Mouse (Mus musculus) limb, embryonic 10.5 days (tissue): ENCODE data around the gene Olfr304. TPM values are rescaled to one million over a fixed set of nuclear protein-coding genes. Genes with fewer than 3 reads are reported as not detected.
"Not testable (repeated sequence)": the region's sequence is repeated elsewhere in the genome, so short reads cannot be mapped to it uniquely, and the experiment has no call there.

ENCODE experiments used
- DNase-seq: peaks from one replicate; pipeline ENCODE4 v3.0.0-alpha.2; 2017; ENCODE audit warnings: low spot score
- H3K27ac ChIP-seq: fragments of 300-500 bp; sonication (generic); 2 replicates; pipeline ENCODE4 v1.5.1; 2016; ENCODE audit warnings: mild to moderate bottlenecking
- H3K27me3 ChIP-seq: fragments of 300-500 bp; sonication (generic); 2 replicates; pipeline ENCODE4 v1.6.1; 2016; ENCODE audit warnings: low read depth, mild to moderate bottlenecking; ENCODE audit not compliant: poor library complexity, severe bottlenecking
- H3K36me3 ChIP-seq: fragments of 300-500 bp; sonication (generic); 2 replicates; pipeline ENCODE4 v1.6.1; 2016; ENCODE audit warnings: mild to moderate bottlenecking, moderate library complexity
- H3K4me1 ChIP-seq: fragments of 300-500 bp; sonication (generic); 2 replicates; pipeline ENCODE4 v1.6.1; 2016
- H3K4me3 ChIP-seq: fragments of 300-500 bp; sonication (generic); 2 replicates; pipeline ENCODE4 v1.5.1; 2016; ENCODE audit warnings: mild to moderate bottlenecking, moderate library complexity
- H3K9me3 ChIP-seq: fragments of 300-500 bp; sonication (generic); replicated peaks from 2 replicates; pipeline ENCODE4 v1.6.1; 2016; ENCODE audit warnings: mild to moderate bottlenecking
- WGBS: fragments of 180-500 bp; shearing (Covaris S2); methylation state at CpG from one replicate; pipeline ENCODE4 v1.1.7; 2016; 5-methylcytosine and 5-hydroxymethylcytosine counted together
- polyA plus RNA-seq: library from polyadenylated mRNA; unstranded; fragments of >200 nt; fragmentation: Nextera tagmentation; extraction: Ambion mirVana; gene quantifications from 2 replicates; pipeline ENCODE4 v1.2.1, GENCODE M21; 2016

Gene Olfr304
- not detected in 2 replicates for polyA plus RNA-seq

DNA sequence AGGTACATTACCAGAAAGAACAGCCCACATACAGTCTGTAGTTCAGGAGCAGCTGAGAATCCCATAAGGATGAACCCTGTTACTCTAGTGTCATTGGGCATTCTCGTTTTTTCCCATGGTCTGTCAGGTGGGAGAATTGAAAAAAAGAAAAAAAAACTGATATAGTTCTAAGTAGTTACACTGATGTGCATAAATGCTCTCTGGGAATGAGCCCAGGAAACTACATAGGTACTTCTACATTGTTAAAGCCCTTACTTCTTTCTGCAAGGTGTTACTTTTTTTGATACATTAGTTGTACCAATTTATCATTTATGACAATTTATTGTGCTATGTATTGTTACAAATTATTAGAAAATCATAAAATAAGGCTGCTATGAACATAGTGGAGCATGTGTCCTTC lies at the start of gene Olfr304:
Gene Olfr304 (minus strand): TSS at position 101 of the 400 bp plus-strand sequence.
- 74% methylated on average over 1 of the region's 1 CpGs for WGBS

DNA sequence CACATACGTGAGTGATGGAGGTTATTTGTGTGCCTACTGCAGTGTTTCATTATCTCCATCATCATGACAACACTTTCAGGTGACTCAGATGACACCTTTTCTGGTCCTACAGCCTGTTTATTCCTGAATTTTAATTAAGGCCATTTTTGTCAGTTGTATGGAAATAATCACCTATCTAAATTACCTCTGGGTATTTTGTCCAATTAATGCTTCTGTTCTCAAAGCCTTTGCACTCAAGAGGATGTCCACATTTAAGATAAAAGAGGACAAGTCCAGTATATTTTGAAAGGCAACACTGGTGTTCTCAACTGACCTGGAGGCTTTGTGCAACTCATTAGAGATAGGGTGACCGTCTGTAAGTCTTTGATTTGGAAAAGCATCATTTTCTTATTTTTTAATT lies 17.1 kb upstream of the Olfr304 start, which contains the start of gene Olfr301:
Gene Olfr301 (plus strand): TSS at position 301 of the 400 bp plus-strand sequence.
- no peaks in the 10 kb centered on the region for H3K9me3 ChIP-seq
- WGBS: 91% methylated on average over 2 of the region's 2 CpGs
- DNase-seq: no peak
- no peak within 1 kb of the TSS for H3K27ac ChIP-seq
- H3K4me3 ChIP-seq: no peak within 1 kb of the TSS
- no peaks in the 10 kb centered on the region for H3K36me3 ChIP-seq
- no peaks in the 10 kb centered on the region for H3K27me3 ChIP-seq
- H3K4me1 ChIP-seq: no peaks in the 10 kb centered on the region

More for the DNA sequence above, at the start of gene Olfr304:
- Histone ChIP-seq H3K4me1 (no peaks in the 10 kb centered on the region), H3K9me3 (no peaks in the 10 kb centered on the region), H3K27me3 (no peaks in the 10 kb centered on the region), H3K36me3 (no peaks in the 10 kb centered on the region), H3K27ac (no peak within 1 kb of the TSS), H3K4me3 (no peak within 1 kb of the TSS)
- DNase-seq: no peak

DNA sequence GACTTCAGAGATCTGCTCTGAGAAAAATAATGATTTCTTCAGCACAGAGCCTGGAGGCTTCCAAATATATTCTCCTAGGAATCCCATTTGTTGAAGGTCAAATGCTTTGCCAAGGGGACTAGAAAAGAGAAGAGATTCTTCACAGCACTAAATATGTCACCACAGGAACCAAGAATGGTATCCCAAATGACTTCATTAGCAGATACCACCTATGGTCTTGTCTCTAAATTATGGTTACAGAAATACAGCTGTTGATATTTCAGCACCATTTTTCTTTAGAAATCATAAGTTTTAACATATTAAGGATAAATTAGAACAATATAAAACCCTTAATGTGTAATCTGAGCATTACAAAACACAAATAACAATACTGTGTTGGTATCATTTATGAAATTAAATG lies 11.2 kb upstream of the Olfr304 start, which contains the start of gene Olfr303:
Gene Olfr303 (minus strand): TSS at position 101 of the 400 bp plus-strand sequence.
- Histone ChIP-seq H3K4me1 (no peaks in the 10 kb centered on the region), H3K27ac (no peak within 1 kb of the TSS), H3K36me3 (no peaks in the 10 kb centered on the region), H3K27me3 (no peaks in the 10 kb centered on the region), H3K9me3 (no peaks in the 10 kb centered on the region), H3K4me3 (no peak within 1 kb of the TSS)
- no peak for DNase-seq

DNA sequence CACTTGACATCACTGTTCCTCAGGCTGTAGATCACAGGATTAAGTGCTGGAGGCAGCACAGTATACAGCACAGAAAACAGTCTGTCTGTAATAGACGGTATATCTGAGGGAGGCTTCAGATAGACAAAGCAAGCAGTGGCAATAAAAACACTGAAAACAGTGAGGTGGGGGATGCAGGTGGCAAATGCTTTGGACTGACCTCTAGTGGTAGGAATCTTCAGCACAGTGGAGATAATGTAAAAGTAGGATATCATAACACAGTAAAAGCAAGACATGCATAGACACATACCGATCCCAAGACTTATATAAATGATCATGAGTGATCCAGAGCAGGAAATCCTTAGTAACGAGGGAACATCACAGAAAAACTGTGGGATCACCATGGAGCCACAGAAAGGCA lies 689 bp downstream of the Olfr304 start:
- Histone ChIP-seq H3K27ac (no peak overlapping the region), H3K4me1 (no peaks in the 10 kb centered on the region), H3K4me3 (no peak overlapping the region), H3K36me3 (no peaks in the 10 kb centered on the region), H3K9me3 (no peaks in the 10 kb centered on the region), H3K27me3 (no peaks in the 10 kb centered on the region)
- 77% methylated on average over 3 of the region's 3 CpGs for WGBS
- DNase-seq: no peak

DNA sequence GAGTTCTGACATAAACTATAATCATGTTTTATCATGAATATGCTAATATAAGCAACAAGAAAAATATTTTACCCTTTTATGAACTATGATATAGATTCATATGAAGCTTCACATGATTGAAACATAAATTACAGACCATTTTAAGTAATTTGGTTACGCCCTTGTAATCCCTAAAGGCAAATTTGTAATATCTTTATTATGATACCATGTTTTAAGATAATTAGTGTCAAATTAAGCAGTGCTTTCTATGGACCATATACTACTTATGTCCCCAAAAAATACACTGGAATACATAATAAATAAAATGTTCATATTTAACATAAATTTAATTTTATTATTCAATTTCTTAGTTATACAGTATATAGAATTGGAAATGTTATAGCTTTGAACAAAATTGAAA lies 19.6 kb downstream of the Olfr304 start, which contains the start of gene Olfr305:
Gene Olfr305 (minus strand): TSS at position 101 of the 400 bp plus-strand sequence.
- WGBS: 95% methylated on average over 1 of the region's 1 CpGs

DNA sequence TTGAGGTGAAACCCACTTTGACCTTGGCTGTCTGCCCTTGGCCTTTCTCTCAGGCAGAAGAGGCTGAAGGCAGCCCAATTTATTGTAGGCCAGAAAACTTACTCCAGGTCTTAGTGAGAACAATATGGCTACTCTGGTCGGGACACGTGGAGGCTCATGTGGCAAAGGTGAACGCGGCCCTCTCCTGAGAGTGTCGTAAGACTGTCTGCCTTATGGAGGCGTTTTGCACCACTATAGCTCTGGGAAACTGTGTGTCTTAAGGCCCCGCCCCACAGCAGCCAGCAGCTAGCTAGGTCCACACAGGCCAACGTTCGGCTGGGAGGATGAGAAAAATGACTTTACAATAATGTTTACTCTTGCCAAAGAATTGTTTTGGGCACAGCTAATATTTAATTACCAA lies 40.2 kb downstream of the Olfr304 start:
- 94% methylated on average over 9 of the region's 9 CpGs for WGBS
- not testable (repeated sequence) for H3K4me3 ChIP-seq, DNase-seq, H3K27me3 ChIP-seq, H3K4me1 ChIP-seq, H3K36me3 ChIP-seq, H3K27ac ChIP-seq, H3K9me3 ChIP-seq

More for the DNA sequence above, 19.6 kb downstream of the Olfr304 start, which contains the start of gene Olfr305:
- Histone ChIP-seq H3K4me1 (no peaks in the 10 kb centered on the region), H3K27ac (no peak within 1 kb of the TSS), H3K27me3 (no peaks in the 10 kb centered on the region), H3K9me3 (no peaks in the 10 kb centered on the region), H3K36me3 (no peaks in the 10 kb centered on the region), H3K4me3 (no peak within 1 kb of the TSS)
- DNase-seq: no peak

DNA sequence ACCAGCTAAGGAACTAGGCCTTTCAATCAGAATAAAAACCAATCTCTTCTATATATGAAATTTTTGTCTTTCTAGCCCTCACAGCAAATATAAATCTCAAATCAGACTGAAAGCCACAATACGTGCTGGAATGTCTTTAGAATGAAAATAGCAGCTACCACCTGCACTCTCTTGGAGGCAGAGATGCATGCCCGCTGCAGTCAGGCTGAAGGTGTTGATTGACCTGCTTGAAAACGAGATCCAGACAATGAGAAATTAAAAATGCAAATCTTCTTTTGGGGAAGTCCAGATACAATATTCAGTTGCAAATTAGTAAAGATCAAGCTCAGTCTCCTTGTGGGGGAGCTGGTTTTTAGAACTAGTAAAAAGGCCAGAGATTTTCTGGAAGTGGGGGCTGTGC lies 42.2 kb downstream of the Olfr304 start:
- H3K4me3 ChIP-seq: no peak overlapping the region
- H3K9me3 ChIP-seq: no peaks in the 10 kb centered on the region
- WGBS: 77% methylated on average over 3 of the region's 3 CpGs
- DNase-seq: no peak
- H3K27ac ChIP-seq: no peak overlapping the region
- H3K4me1 ChIP-seq: no peaks in the 10 kb centered on the region
- H3K27me3 ChIP-seq: no peaks in the 10 kb centered on the region
- no peaks in the 10 kb centered on the region for H3K36me3 ChIP-seq

DNA sequence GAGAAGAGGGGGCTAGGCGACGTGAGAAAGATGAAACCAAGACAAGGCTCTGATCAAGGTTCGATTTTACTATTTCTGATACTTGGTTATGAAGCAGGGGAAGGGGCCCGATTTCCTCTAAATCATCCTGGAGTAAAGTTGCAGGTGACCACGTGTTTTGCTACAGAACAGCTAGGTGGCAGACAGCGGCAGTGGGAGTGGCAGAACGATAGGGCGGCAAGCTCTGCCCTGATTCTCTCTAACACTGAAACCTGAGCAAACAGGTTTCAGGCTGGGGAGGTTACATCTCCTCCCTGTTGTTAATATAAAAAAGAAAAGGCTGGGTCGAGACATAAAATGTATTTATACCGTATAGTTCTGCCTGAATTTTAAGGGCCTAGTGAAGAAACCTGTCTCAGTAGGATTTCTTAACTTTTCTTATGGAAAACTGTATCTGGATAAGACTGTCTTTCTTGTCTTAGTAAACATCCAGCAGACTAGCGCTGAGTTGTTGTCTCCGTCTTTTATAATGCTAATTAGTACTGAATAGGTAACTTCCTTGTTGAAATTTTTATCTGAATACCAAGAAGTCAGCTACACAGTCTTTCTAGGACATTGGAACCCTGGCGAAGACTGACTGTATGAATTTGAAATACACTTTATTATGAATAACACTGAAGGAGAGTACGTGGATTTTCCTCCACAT lies 43.4 kb downstream of the Olfr304 start:
- WGBS: 80% methylated on average over 14 of the region's 14 CpGs
- no peak for DNase-seq

DNA sequence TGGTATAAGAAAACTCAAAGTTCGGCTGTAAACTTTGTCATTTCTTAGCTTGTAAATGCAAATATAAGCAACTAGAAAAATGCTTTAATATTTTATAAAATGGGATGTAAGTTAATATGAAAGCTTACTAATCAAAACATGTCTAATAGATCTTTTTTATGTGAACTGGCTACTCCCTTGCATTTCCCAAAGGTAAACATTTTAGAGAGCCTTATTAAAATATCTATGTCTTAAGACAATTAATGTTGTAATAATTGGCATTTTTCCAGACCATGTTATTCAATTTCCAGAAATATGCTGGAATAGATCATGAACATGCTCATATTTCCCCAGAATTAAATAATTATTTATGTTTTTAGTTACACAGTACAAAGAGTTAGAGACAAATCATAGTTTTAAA lies 49.0 kb downstream of the Olfr304 start, which contains the start of gene Olfr307:
Gene Olfr307 (minus strand): TSS at position 101 of the 400 bp plus-strand sequence.
- Histone ChIP-seq H3K9me3 (no peaks in the 10 kb centered on the region), H3K27me3 (no peaks in the 10 kb centered on the region), H3K27ac (no peak within 1 kb of the TSS), H3K4me3 (no peak within 1 kb of the TSS), H3K4me1 (no peaks in the 10 kb centered on the region), H3K36me3 (no peaks in the 10 kb centered on the region)
- no peak for DNase-seq
- WGBS: 86% methylated on average over 1 of the region's 1 CpGs

More for the DNA sequence above, 43.4 kb downstream of the Olfr304 start:
- Histone ChIP-seq H3K36me3 (no peaks in the 10 kb centered on the region), H3K27me3 (no peaks in the 10 kb centered on the region), H3K27ac (no peak overlapping the region), H3K9me3 (no peaks in the 10 kb centered on the region), H3K4me1 (no peaks in the 10 kb centered on the region), H3K4me3 (no peak overlapping the region)

Other genes starting within 250 kb of the Olfr304 start
- not detected in 2 replicates for gene Vmn2r75, start 214.9 kb downstream of the Olfr304 start, polyA plus RNA-seq
- gene Vmn2r76, start 140.3 kb downstream of the Olfr304 start, polyA plus RNA-seq: not detected in 2 replicates
- gene Olfr310, start 109.5 kb downstream of the Olfr304 start, polyA plus RNA-seq: not detected in 2 replicates
- not detected in 2 replicates for gene Olfr309, start 73.0 kb downstream of the Olfr304 start, polyA plus RNA-seq
- not detected in 2 replicates for gene Olfr308, start 61.0 kb downstream of the Olfr304 start, polyA plus RNA-seq
- not detected in 2 replicates for gene Olfr307, start 49.1 kb downstream of the Olfr304 start, polyA plus RNA-seq
- not detected in 2 replicates for gene Olfr305, start 19.7 kb downstream of the Olfr304 start, polyA plus RNA-seq
- gene Olfr303, start 11.1 kb upstream of the Olfr304 start, polyA plus RNA-seq: not detected in 2 replicates
- not detected in 2 replicates for gene Olfr301, start 17.2 kb upstream of the Olfr304 start, polyA plus RNA-seq
- gene Olfr299, start 73.3 kb upstream of the Olfr304 start, polyA plus RNA-seq: not detected in 2 replicates
- gene Olfr298, start 105.8 kb upstream of the Olfr304 start, polyA plus RNA-seq: not detected in 2 replicates
- not detected in 2 replicates for gene Olfr297, start 133.3 kb upstream of the Olfr304 start, polyA plus RNA-seq
- gene Olfr295, start 197.2 kb upstream of the Olfr304 start, polyA plus RNA-seq: not detected in 2 replicates
- gene Olfr294, start 230.0 kb upstream of the Olfr304 start, polyA plus RNA-seq: not detected in 2 replicates